Mouse (Mus musculus): ENCODE data around the gene Cd19.
"Not testable (repeated sequence)": the region's sequence is repeated elsewhere in the genome, so short reads cannot be mapped to it uniquely, and the experiment has no call there.

The Cd19 gene

DNA sequence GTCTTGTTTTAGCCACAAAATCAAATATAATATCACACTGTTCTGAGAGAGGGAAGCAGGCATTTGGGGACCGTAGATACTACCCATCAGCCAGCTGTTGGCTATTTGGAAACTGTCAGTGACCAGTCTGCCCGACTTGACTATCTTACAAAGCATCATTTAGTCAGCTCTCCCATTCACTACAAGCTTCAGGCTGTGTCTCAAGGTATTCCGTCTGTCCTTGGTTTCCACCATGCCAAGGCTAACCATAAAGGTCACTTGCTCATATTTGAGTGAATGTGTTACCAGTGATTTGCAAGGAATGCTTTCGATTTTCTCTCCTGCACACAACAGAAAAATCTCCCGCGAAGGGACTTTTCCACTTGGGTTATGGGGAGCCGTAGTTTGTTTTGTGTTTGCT lies 20.0 kb upstream of the Cd19 start:
- no peak for DNase-seq (ENCODE audit: low read depth)

DNA sequence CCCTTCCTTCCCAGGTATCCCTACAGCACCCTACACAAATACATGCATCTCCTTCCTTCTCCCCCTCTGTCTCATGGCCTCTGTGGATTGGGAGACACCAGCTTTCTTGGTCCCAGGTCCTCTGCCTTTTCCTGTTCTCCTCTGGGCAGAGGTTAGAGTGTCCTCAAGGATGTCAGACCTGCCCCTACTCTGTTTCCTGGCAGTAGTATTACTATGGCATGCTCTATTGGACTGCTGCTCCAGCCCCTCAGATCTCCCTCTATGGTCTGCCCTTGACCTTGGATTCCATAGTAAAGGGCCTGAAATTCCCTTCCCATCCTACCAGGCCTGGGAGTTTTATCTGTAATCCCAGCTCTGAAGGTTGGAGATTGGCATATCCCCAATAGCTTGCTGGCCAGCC lies 15.5 kb upstream of the Cd19 start:
- no peak for DNase-seq (ENCODE audit: low read depth)

DNA sequence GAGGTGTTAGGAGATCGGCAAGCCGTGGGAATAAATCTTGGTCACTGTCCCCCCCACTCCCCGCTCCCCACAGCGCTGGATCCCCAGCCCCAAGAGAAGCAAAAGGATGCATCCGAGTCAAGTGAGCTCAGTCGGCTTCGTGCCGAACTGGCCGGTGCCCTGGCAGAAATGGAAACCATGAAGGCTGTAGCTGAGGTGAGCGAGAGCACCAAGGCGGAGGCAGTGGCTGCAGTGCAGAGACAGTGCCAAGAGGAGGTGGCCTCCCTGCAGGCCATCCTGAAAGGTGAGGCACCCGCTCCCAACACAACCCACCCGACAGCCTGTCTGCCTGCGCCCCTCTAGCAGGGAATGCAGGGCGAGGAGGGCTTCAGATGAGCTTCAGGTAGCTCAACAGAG lies 14.8 kb upstream of the Cd19 start:
- no peak for DNase-seq (ENCODE audit: low read depth)

DNA sequence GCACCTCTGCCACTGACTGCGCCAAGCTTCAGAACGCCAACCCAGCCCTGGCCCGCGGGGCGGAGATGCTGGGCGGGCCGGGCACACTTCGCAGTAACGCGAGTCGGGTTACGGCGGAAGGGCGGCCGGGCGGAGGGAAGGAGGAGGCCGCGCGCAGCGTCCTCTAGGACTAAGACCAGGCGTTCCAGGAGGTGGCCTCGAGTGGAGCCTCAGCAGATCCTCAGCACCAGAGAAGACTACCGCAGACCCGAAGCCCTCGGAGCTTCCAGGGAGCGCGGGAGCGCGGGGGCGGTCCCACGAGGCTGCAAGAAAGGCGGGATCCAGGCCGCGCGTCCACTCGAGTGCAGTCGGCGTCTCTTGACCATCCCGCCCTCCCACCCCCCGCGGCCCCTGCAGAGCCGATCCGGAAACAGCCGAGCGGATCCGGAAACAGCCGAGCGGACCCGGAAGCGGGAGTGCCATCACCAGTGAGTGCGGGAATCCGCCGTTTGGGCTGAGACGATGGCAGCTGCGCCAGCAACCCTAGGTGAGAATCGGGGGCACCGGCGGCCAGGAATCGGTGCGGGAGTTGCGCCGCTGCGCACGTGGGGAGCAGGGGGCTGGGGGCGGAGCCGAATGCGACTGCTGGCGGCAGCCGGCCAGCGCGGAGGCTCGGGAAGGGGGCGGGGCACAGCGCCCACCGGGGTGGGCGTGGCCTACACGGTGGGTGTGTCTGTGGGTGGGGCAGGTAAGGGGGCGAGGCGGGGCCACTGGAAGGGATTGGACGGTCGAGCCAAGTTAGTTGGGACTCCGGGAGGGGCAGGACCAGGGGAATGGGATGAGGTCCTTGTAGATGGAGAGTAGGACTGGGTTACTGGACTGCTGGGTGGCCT lies 14.2 kb upstream of the Cd19 start, which contains the start of gene Rabep2:
Gene Rabep2, plus strand, starts transcription at position 129 of the 872 bp plus-strand sequence.
- DNase-seq (ENCODE audit: low read depth): peak; percentile 65

DNA sequence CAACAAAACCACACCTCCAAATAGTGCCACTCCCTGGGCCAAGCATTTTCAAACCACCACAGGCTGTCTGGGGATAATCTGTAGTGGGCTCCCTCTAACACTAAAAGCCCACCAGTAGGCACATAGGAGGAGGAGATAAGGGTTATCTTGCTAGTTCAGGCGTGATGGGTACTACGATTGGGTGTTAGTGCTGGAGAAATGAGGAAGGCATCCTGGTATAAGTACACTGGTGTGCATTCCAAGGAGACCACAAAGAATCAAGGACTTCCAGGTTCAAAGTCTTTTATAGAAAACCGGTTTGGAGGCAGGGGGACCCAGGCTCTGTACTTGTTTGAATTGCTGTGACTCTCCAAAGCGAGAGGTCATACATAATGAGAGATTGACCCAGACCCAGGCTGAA lies 13.5 kb upstream of the Cd19 start:
- no peak for DNase-seq (ENCODE audit: low read depth)

DNA sequence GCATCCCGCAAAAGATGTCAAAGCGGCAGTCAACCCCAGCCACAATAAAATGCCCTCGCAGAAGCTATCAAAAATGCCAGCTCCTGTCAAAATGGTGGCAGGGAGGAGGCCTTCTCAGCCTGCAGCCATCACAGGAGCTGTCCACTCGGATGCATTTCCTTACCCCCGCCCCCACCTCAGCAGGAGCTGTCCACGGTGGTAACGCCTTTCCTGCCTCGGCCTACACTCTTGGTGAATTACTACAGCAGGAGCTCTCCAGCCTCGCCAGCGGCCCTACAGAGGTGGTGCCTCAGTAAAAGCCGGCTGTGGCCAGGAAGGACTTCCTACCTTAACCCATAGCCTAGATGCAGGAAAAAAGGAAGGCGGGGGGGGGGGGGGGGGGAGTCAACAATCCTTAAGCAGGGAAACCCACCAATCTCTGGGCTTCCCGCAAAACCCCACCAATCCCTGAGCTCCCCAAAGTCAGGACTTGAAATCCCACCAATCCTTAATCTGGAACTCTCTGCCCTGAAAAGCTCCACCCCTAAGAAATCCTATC lies 12.7 kb upstream of the Cd19 start:
- no peak for DNase-seq (ENCODE audit: low read depth)

DNA sequence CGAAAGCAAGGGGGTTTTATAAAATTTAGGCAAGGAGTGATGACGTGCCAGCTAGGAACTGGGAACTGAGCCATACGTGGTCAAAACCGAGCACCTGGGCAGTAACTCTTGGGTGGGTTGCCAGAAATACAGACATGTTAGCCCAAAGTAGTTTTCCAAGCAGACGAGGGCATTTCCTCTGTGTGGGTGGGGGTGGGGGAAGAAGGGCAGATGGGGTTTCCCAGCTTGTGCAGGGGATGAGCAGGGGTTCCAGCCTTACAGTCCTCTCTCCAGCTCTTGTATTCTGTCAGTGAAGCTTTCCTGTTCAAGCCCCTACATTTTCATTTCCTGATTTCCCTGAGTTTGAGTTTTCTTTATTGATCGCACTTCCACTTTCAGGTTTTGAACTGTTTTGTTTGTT lies 9.5 kb upstream of the Cd19 start:
- no peak for DNase-seq (ENCODE audit: low read depth)

DNA sequence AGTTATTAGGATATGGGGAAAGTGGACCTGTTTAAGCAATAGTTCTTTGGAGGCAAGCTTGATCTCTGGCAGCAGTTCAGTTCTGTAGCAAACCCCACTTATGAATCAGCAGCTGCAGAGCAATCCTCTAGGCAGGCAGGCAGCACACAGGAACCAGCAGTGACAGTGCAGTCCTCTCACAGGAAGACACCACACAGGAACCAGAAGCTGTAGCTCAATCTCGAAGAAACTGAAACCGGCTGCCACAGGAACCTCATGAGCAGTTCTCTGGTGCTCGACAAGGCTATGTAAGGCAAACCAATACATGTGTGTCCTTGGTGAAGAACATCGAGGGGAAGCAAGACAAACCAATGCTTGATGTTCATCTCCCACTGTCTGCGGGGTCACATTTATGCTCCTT lies 7.1 kb upstream of the Cd19 start:
- no peak for DNase-seq (ENCODE audit: low read depth)

DNA sequence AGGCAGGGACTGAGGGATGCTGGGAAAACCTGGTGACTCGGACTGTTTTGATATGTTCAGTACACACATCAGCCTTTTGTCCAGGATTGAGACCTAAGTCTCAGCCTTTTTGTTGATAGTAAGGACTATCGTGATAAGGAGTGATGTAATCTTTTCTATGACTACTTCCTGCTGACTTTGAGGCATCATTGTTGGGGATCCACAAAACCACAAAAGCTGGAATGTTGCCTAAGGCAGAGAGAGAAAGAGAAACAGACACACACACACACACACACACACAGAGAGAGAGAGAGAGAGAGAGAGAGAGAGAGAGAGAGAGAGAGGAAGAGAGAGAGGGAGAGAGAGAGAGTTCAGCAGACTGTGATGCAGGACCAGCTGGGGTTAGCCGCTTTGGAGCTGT lies 3.8 kb upstream of the Cd19 start:
- no peak for DNase-seq (ENCODE audit: low read depth)

DNA sequence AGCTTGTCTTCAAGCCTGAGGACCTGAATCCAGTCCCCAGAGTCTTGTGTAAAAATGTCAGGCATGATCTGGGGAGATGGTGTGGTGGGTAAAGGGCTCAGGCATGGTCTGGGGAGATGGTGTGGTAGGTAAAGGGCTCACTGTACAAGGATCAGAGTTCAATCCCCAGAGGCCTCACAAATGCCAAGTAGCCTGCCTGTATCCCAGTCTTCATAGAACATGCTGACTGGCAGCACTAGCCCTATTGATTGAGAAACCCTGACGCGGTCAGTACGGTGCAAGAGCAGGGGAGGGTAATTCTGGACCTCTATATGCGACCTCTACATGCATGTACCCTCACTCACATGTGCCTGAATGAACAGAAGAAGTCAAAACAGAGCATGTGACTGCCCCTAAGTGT lies 2.9 kb upstream of the Cd19 start:
- no peak for DNase-seq (ENCODE audit: low read depth)

DNA sequence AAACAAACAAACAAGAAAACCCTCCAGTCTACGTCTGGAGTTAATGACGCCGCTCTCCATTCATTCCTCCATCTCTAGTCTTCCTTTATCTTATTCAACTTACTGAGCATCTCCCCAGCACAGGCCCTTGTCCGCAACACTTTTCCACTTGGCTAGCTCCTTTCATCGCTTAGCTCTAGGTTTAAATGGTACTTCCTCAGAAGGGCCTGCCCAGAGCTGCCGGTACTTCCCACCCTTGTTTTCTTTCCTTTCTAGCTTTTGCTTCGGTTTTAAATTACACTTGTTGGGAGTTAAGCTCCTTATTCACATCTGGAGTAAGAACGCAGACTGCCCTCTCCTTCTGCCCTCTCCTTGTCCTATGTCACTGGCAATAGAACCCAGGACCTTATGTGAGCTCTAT lies 2.4 kb upstream of the Cd19 start:
- no peak for DNase-seq (ENCODE audit: low read depth)

DNA sequence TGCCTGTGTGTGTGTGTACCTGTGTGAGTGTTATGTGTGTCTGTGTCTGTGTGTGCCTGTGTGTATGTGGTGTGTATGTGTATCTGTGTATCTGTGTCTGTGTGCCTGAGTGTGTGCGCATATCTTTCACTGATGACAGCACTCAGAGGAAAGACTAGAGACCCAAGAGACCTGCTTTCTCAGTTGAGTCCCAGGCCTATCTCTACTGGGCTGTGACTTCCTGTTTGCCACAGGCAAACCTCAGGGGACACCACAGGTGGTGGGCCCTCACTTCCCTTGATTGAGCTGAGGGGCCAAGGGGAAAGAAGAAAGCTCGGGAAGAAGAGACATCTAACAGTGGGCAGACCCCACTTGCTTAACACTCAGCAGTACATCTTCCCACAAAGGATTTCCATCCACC lies 1.9 kb upstream of the Cd19 start:
- no peak for DNase-seq (ENCODE audit: low read depth)

DNA sequence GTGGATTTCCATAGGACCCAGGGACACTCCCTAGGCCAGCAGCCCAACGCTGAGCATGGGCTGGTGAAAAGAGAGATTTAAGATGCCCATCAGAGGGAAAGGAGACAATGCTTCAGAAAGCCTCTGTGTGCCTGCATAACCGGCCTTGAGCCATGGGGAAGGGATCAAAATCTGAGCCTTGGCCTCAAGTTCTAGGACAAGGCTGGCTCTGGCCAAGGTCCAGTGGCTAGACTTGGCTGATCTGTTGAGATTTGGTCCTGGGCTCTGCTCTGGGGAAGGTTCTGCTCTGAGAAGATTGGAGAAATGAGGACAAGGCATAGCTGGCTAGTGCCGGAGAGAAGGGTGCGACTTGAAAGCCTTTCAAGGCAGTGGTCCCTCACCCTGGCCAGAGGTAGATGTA lies 3.6 kb downstream of the Cd19 start:
- DNase-seq (ENCODE audit: low read depth): no peak

DNA sequence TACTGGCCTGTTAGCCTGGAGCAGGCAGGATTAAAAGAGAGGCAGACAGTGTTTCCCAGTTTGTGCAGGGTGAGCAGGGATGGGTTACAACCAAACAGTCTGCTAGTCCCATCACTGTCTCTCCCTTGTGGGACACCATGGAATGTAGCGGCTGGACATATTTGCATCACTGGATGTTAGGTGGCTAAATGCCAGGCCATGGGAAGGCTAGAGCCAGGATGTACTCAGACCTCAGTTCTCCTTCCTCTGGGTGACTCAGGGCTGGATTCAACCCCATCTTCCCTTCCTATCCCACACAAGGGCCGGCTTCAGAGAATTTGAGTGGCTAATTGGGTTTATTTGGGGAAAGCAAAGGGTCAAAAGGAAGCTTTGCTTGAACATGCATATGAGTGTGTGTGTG lies 6.0 kb downstream of the Cd19 start:
- DNase-seq (ENCODE audit: low read depth): no peak

DNA sequence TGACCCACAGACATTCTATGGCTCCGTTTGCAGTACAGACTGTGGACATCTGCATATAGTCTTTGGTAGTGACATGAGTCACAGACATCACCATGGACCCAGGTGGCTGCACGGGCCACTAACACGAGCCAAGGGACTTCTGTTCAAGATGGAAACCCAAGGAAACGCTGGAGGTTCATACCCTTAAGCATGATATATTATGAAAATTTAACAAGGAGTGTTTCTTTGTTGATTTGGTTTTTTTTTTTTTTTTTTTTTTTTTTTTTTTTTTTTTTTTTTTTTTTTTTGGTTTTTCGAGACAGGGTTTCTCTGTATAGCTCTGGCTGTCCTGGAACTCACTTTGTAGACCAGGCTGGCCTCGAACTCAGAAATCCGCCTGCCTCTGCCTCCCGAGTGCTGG lies 12.2 kb downstream of the Cd19 start:
- not testable (repeated sequence) for DNase-seq (ENCODE audit: low read depth)

DNA sequence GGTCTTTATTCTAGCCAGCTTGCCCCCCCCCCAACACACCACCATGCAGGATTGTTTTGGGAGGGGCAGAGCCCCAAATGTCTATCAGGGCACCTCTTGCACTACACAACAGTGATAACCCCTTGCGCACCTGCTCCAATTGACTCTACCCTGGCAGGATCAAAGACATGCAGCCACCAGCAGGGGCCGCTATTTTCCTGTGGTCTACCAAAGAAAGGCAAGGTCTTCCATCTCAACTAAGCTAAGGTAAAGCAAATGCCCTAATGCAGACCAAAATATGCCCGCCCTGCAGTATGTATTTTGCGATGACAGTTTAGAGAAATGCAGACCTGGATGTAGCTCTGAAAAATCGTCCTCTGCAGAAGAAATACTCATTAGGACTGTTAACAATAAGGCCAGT lies 15.1 kb downstream of the Cd19 start:
- DNase-seq (ENCODE audit: low read depth): peak; percentile 32

DNA sequence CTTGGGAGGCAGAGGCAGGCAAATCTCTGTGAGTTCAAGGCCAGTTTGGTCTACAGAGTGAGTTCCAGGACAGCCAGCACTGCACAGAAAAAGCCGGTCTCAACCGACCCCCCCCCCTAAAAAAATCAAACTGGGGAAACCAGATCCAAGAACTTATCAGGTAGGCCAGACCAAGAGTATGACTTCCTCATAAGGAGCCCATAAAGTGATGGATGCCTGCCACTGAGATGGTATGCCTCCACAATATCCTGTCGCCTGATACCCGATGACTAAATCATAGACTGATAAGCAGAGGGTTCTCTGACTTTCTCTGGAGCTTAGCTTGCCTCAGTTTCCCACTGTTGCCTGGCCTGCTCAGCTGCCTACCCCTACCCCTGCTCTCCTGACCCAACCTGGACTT lies 16.9 kb downstream of the Cd19 start:
- DNase-seq (ENCODE audit: low read depth): no peak

DNA sequence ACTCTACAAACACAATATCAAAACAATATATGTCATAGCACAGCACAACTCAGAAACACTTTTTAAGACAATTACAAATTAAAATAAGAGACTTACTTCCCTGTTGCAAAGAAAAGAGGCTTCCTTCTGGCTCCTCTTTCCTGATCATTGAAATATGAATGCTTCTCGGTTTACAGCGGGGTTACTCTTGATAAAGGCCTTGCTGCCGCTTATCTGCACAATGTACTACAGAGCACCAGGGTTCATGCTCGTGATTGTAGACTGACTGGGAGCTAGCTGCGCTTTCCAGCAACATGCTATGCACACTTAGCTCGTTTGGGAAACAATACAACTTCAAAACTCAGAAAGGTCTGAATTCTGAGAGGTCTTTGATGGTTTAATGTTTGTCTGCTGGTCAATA lies 17.5 kb downstream of the Cd19 start:
- DNase-seq (ENCODE audit: low read depth): no peak

DNA sequence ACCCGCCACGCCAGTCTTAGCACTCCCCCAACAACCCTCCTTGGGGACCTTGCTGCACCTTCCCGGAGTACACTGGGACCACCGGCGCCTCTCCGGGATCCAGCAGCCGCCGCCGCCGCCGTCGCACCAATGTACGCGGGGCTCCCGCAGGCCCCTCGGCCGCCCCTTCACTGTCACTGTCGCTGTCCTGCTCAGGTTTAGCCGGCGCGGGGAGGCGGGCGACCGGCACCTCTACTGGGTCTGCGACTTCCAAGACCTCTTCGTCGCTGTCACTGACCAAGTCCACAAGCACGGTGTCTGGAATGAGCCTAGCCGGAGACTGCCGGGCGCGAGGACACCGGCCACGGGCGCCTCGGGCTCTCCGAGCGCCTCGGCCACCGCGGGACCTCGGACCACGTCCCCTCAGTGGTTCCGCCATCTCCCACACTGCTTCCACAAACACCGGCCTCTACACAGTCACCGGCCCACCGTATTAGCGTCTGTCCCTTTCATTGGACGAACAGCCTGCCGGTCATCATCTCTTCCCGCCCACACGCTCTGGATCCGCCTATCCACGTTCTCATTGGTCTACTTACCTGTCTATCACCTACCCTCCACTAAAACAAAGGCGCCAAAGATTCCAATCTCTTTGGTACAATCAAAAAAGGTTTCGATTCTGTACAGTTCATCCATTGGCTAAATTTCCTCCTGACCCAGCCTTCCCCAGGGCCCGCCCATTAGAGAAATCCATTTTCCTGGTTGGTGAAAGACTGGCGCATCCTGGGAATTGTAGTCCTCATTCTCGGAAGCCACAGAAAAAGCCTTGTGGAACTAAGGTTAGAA lies 18.2 kb downstream of the Cd19 start, which contains the start of gene Nfatc2ip:
Gene Nfatc2ip, minus strand, starts transcription at position 440 of the 822 bp plus-strand sequence.
- DNase-seq (ENCODE audit: low read depth): peak; percentile 99

DNA sequence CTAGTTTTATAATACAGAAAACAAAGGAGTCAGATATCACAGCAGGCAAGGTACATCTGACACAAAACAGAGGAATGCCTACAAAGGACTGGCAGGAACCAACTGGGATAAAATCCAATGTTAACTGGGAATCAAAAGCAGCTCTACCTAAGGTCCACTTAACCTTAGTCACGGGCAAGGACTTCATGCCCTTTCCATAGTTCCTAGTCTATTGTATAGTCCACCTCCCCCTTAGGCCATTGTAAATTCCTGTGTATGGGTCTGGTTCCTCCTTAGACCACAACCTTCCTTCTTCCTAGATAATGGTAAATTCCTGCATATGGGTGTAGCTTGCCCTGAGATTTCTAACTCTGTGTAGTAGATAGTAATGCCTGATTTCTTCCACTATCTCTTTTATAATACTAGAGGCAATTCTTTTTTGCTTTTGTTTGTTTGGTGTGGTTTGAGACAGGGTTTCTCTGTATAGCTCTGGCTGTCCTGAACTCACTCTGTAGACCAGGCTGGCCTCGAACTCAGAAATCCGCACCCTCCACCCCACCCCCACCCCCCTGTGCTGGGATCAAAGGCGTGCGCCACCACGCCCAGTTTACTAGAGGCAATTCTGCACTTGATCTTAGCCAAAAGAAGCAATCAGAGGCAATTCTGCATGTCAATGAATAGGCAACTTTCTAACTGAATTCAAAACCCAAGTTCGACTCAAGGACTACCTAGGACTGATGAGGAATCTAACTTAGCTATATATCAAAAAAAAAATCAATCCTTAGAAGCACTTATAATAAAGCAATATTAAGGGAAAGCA lies 22.4 kb downstream of the Cd19 start:
- DNase-seq (ENCODE audit: low read depth): not testable (repeated sequence)

DNA sequence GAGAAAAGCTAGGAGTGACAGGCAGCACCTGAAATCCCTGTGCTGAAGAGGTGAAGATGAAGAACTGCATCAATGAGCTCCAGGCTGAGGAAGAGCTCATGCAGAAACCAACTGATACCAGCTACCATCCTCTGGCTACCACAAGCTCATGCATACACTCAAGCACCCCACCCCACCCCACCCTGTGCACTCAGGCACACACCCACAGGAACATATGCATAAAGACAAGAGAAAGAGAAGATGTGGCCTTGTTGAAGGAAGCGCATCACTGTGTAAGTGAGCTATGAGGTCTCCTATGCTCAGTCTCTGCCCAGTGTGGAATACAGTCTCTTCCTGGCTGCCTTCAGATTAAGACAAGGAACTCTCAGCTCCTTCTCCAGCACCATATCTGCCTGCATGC lies 26.5 kb downstream of the Cd19 start:
- DNase-seq (ENCODE audit: low read depth): no peak

DNA sequence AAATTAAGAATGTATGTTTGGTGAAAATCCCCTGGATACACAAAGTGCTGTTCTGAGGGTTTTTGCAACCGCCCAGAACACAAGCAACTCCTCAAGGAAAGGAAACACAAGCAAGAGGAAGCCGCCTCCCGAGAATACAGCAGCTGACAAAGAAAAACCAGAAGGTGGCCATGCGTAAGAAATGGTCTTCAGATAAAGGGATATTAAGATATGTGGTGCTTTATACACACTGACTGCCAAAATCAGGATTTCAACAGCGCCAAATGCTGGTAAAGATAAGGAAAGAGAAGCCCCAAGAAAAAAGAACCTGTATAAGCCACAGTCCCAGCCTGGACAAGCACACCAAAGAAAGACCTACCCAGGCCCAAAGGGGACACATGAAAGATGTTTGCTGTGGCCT lies 31.1 kb downstream of the Cd19 start:
- DNase-seq (ENCODE audit: low read depth): no peak
